9 mouse cellular contexts compared by ENCODE assay signal in the genomic region with DNA sequence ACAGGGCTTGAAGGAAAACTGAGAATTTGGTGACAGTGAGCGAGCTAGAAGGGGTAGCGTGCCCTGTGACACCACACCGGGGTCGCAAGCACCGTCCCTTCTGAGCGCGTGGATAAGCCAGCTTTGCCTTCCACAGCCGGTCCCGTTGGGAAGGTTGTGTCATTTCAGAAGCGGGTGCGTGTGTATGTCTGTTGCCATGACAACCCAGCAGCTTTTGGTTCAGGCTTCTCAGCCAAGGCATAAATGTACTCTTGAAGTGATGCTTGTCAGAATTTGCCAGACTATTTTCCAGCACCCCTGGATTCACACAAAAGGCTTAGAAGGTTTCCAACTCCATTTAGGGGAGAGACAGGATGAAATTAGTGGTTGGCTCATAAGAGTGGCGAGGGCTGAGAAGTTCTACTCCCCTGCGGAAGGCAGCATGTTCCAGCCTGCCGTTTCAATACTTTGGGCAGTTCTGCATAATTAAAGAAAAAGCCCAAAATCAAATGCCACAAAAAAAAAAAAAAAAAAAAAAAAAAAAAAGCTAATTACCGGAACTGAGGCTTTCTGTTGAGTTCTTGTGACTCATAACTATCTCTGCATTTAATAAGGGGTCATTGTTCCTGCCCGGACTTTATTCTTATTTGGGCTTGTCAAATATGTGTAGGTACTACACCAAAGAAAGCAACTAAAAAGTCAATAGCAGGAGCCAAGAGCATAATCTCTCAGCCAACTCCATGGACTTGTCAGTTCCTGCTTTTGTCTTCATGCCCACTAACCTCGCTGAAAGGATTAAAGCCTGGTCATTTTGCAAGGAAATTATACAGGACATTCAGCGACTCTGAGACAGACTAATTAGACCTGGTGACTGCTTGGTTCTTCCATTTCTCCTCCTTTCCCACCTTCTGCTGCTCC.
A peak's percentile ranks its signal among the peaks of the same experiment; 100 is the strongest.
DNase-seq lines count a peak whose midpoint lies in the region; ATAC-seq lines count a peak whose summit lies in the region.
"Had no signal": no experiment of that assay in that cellular context is flagged by ENCODE, and none has a peak within 500 bp of the region (broad histone marks: within the 10 kb centered on the region; RNA-seq: fewer than 3 reads in every experiment).

No protein-coding gene starts in this region.

- ATAC-seq in midbrain, embryonic 11.5 days (ENCODE audit: low FRiP score), result peak; percentile 76
- no peak for ATAC-seq in liver, embryonic 12.5 days

- no peak overlapping the region for H3K27ac ChIP-seq in midbrain, embryonic 11.5 days (ENCODE audit: low read depth, low read length)
- no peak overlapping the region for H3K27ac ChIP-seq in liver, embryonic 12.5 days
- H3K27ac ChIP-seq: stomach, embryonic 15.5 days had no signal

- no peaks in the 10 kb centered on the region for H3K36me3 ChIP-seq in midbrain, embryonic 11.5 days (ENCODE audit: control insufficient read depth, insufficient read depth, low read length)
- no peaks in the 10 kb centered on the region for H3K36me3 ChIP-seq in liver, embryonic 12.5 days
- H3K36me3 ChIP-seq: stomach, embryonic 15.5 days had no signal

- no peak overlapping the region for H3K9ac ChIP-seq in midbrain, embryonic 11.5 days (ENCODE audit: low read length)
- no peak overlapping the region for H3K9ac ChIP-seq in liver, embryonic 12.5 days
- H3K9ac ChIP-seq: stomach, embryonic 15.5 days had no signal

- no peaks in the 10 kb centered on the region for H3K9me3 ChIP-seq in midbrain, embryonic 11.5 days (ENCODE audit: control insufficient read depth, low read length)
- no peaks in the 10 kb centered on the region for H3K9me3 ChIP-seq in liver, embryonic 12.5 days (replicated peaks)
- H3K9me3 ChIP-seq: stomach, embryonic 15.5 days had no signal

- DNase-seq in kidney, postnatal 14 days, result peak; percentile 11
- DNase-seq in kidney, adult 8-10 months, result no peak
- DNase-seq in frontal cortex, adult 2 months (ENCODE audit: extremely low spot score in 1 of 2, low spot score in 1 of 2), result peak; percentile 81 to 86
- peak; percentile 85 for DNase-seq in layer of hippocampus, adult 9-11 months
- DNase-seq in midbrain, embryonic 11.5 days (ENCODE audit: low spot score, missing footprints), result peak; percentile 87
- DNase-seq in c-Kit-positive CD71-positive TER-119-positive erythroid progenitor cells, embryonic 14.5 days (ENCODE audit: low spot score), result no peak
- no peak for DNase-seq in liver

- WGBS in midbrain, embryonic 11.5 days, result 38% methylated on average over 18 of the region's 18 CpGs
- 77% methylated on average over 18 of the region's 18 CpGs for WGBS in liver, embryonic 12.5 days (ENCODE audit: insufficient replicate concordance)

- H3K4me3 ChIP-seq in midbrain, embryonic 11.5 days (ENCODE audit: low read depth, low read length), result no peak overlapping the region
- no peak overlapping the region for H3K4me3 ChIP-seq in liver, embryonic 12.5 days
- H3K4me3 ChIP-seq: stomach, embryonic 15.5 days had no signal

- no peaks in the 10 kb centered on the region for H3K27me3 ChIP-seq in midbrain, embryonic 11.5 days (ENCODE audit: control insufficient read depth, insufficient read depth, low read length)
- no peaks in the 10 kb centered on the region for H3K27me3 ChIP-seq in liver, embryonic 12.5 days (replicated peaks)
- H3K27me3 ChIP-seq: stomach, embryonic 15.5 days had no signal

- peak overlapping the region; percentile 6; the same call in 1 of the 2 replicates for H3K4me2 ChIP-seq in midbrain, embryonic 11.5 days
- no peak overlapping the region for H3K4me2 ChIP-seq in liver, embryonic 12.5 days
- H3K4me2 ChIP-seq: stomach, embryonic 15.5 days had no signal

- H3K4me1 ChIP-seq in midbrain, embryonic 11.5 days (ENCODE audit: control insufficient read depth, insufficient read depth, low read length), result peaks cover 13% of the 10 kb centered on the region; the same call in 1 of the 2 replicates
- H3K4me1 ChIP-seq in liver, embryonic 12.5 days, result peaks cover 1% of the 10 kb centered on the region; the same call in 1 of the 2 replicates

Comparison
In these comparisons a context has a peak if more than half of its experiments do, and no peak if none do; other contexts are left out.
1. DNase-seq: peak in kidney, postnatal 14 days (single experiment), frontal cortex, adult 2 months (2 of 2), layer of hippocampus, adult 9-11 months (single experiment) and midbrain, embryonic 11.5 days (single experiment); none in kidney, adult 8-10 months (0 of 2), c-Kit-positive CD71-positive TER-119-positive erythroid progenitor cells, embryonic 14.5 days (single experiment) and liver (single experiment).